Mouse (Mus musculus) spleen, adult 12 weeks (tissue): ENCODE data around the gene Rnf212.
"Not testable (repeated sequence)": the region's sequence is repeated elsewhere in the genome, so short reads cannot be mapped to it uniquely, and the experiment has no call there.

Experiments used
- DNase-seq: peaks from one replicate; pipeline ENCODE4 v3.0.0; 2022; ENCODE audit warnings: low spot score

Gene Rnf212

GRCm38 (mm10) chr5:108774630-108775306 lies at the start of gene Rnf212:
Rnf212 (minus strand) TSS chr5:108774982.
- DNase-seq = no peak

- DNase-seq = no peak
Measured at GRCm38 (mm10) chr5:108823276-108823675, 48.5 kb upstream of the Rnf212 start.

- DNase-seq = not testable (repeated sequence)
Measured at GRCm38 (mm10) chr5:108808750-108809149, 34.0 kb upstream of the Rnf212 start, which contains the start of gene Vmn2r8. Vmn2r8 (minus strand) TSS chr5:108808850.

- DNase-seq = no peak
Measured at GRCm38 (mm10) chr5:108803646-108804045, 28.9 kb upstream of the Rnf212 start.

- not testable (repeated sequence) for DNase-seq
Measured at GRCm38 (mm10) chr5:108795263-108795662, 20.5 kb upstream of the Rnf212 start, which contains the start of gene Tmed11. Tmed11 (minus strand) TSS chr5:108795363.

GRCm38 (mm10) chr5:108790385-108790784 lies 15.6 kb upstream of the Rnf212 start:
- DNase-seq = not testable (repeated sequence)

GRCm38 (mm10) chr5:108760002-108760401 lies 14.8 kb downstream of the Rnf212 start:
- DNase-seq = no peak

- no peak for DNase-seq
Measured at GRCm38 (mm10) chr5:108758396-108758795, 16.4 kb downstream of the Rnf212 start.

GRCm38 (mm10) chr5:108751258-108751657 lies 23.5 kb downstream of the Rnf212 start:
- DNase-seq = not testable (repeated sequence)

- peak; percentile 21 for DNase-seq
Measured at GRCm38 (mm10) chr5:108750328-108751210, 24.2 kb downstream of the Rnf212 start.

GRCm38 (mm10) chr5:108744629-108745028 lies 30.2 kb downstream of the Rnf212 start:
- DNase-seq = no peak

GRCm38 (mm10) chr5:108743856-108744255 lies 30.9 kb downstream of the Rnf212 start:
- DNase-seq = peak; percentile 29

- no peak for DNase-seq
Measured at GRCm38 (mm10) chr5:108742596-108742995, 32.2 kb downstream of the Rnf212 start.

GRCm38 (mm10) chr5:108741844-108742243 lies 32.9 kb downstream of the Rnf212 start:
- no peak for DNase-seq

GRCm38 (mm10) chr5:108727425-108727824 lies 47.4 kb downstream of the Rnf212 start:
- no peak for DNase-seq

GRCm38 (mm10) chr5:108726557-108727248 lies 48.1 kb downstream of the Rnf212 start:
- no peak for DNase-seq

- no peak for DNase-seq
Measured at GRCm38 (mm10) chr5:108724006-108724405, 50.8 kb downstream of the Rnf212 start.

- DNase-seq = no peak
Measured at GRCm38 (mm10) chr5:108719761-108720160, 55.0 kb downstream of the Rnf212 start.

GRCm38 (mm10) chr5:108718051-108718450 lies 56.7 kb downstream of the Rnf212 start:
- DNase-seq = no peak

- no peak for DNase-seq
Measured at GRCm38 (mm10) chr5:108715974-108716373, 58.8 kb downstream of the Rnf212 start.

- DNase-seq = no peak
Measured at GRCm38 (mm10) chr5:108714149-108714548, 60.6 kb downstream of the Rnf212 start.

- no peak for DNase-seq
Measured at GRCm38 (mm10) chr5:108713691-108714090, 61.1 kb downstream of the Rnf212 start.
